Comparison of ENCODE assay signal across 10 mouse cellular contexts in the genomic region with DNA sequence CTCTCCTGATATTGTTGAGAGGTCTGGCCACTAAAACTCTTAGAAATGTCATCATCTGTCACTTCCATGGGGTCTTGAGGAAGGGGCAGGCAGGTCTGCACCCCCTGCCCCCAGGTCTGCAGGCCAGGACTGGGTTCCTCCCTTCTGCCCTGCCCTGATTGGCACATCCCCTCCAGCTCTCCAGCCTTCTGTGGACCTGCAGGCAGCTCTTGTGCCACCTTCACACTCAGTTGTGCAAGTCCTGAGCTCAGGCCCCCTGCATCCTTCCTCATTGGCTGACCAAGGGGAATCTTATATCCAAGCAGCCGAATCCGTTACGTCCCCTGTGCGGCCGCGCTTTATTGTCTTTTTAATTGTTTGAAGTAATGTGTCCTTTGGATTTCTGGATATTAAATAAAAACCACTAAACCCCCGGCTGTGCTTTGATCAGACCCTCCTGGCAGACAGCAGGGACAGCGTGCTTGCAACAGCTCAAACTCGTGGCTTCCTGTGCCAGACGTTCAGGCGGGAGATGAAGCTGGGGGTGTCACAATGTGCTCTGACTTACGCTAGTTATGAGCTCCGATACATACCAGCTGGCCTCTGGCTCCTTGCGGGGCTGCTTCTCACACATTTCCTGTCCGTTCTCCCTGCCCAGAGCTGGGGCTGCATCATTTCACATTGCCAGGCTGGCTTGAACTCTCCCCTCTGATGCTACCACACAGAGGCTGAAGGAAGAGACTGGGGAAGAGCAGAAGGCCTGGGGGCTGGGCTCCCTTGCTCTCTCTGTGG. TPM values are rescaled to one million over a fixed set of nuclear protein-coding genes. Genes with fewer than 3 reads are reported as not detected.
DNase-seq lines count a peak whose midpoint lies in the region; ATAC-seq and TF ChIP-seq lines count a peak whose summit lies in the region.
"Had no signal": no experiment of that assay in that cellular context is flagged by ENCODE, and none has a peak within 500 bp of the region (broad histone marks: within the 10 kb centered on the region; RNA-seq: fewer than 3 reads in every experiment).

No protein-coding gene starts in this region.

- no peaks in the 10 kb centered on the region for H3K27me3 ChIP-seq in forebrain, embryonic 11.5 days (ENCODE audit: control insufficient read depth, insufficient read depth, low read length)
- 0 out of 2 replicates have a peak, but pooled peaks cover 3% of the 10 kb centered on the region for H3K27me3 ChIP-seq in forebrain, embryonic 13.5 days
- no peaks in the 10 kb centered on the region for H3K27me3 ChIP-seq in spleen, adult 2 months (ENCODE audit: control insufficient read depth, insufficient read depth, low read length)
- H3K27me3 ChIP-seq: CH12.LX had no signal

- no peaks in the 10 kb centered on the region for H3K36me3 ChIP-seq in forebrain, embryonic 11.5 days (ENCODE audit: control insufficient read depth, insufficient read depth, low read length)
- no peaks in the 10 kb centered on the region for H3K36me3 ChIP-seq in forebrain, embryonic 13.5 days (ENCODE audit: poor library complexity, severe bottlenecking)
- no peaks in the 10 kb centered on the region for H3K36me3 ChIP-seq in spleen, adult 2 months (ENCODE audit: control insufficient read depth, insufficient read depth, low read length)

- peaks cover 16% of the 10 kb centered on the region for H3K4me1 ChIP-seq in forebrain, embryonic 11.5 days (replicated peaks; ENCODE audit: control insufficient read depth, insufficient read depth, low read length)
- peaks cover 47% of the 10 kb centered on the region for H3K4me1 ChIP-seq in forebrain, embryonic 13.5 days
- peaks cover 30% of the 10 kb centered on the region; the same call in 1 of the 2 replicates for H3K4me1 ChIP-seq in spleen, adult 2 months (ENCODE audit: control insufficient read depth, insufficient read depth, insufficient read length)

- no peak for TF ChIP-seq CTCF in spleen, adult 2 months (IDR thresholded peaks at IDR 0.05; ENCODE audit: extremely low read depth, insufficient read depth, insufficient read length, insufficient replicate concordance)

- H3K9me3 ChIP-seq in forebrain, embryonic 11.5 days (ENCODE audit: control insufficient read depth, low read length): no peaks in the 10 kb centered on the region
- H3K9me3 ChIP-seq in forebrain, embryonic 13.5 days (replicated peaks): no peaks in the 10 kb centered on the region

- no peak overlapping the region; the same call in 1 of the 2 replicates for H3K9ac ChIP-seq in forebrain, embryonic 11.5 days (ENCODE audit: low read length)
- no peak overlapping the region for H3K9ac ChIP-seq in forebrain, embryonic 13.5 days

- H3K4me3 ChIP-seq in forebrain, embryonic 11.5 days (ENCODE audit: low read depth, low read length): no peak overlapping the region
- H3K4me3 ChIP-seq in forebrain, embryonic 13.5 days: no peak overlapping the region
- no peak overlapping the region for H3K4me3 ChIP-seq in spleen, adult 2 months (ENCODE audit: extremely low read depth, insufficient read depth, insufficient read length)

- no peak overlapping the region for H3K27ac ChIP-seq in forebrain, embryonic 11.5 days (ENCODE audit: low read depth, low read length)
- H3K27ac ChIP-seq in forebrain, embryonic 13.5 days: no peak overlapping the region; the same call in none of the 2 replicates
- peak overlapping the region; percentile 9; the same call in 1 of the 2 replicates for H3K27ac ChIP-seq in spleen, adult 2 months (ENCODE audit: insufficient read depth, low read length)

- peak; percentile 61 for DNase-seq in forebrain, embryonic 11.5 days (ENCODE audit: low spot score)
- no peak for DNase-seq in spleen, adult 2 months (ENCODE audit: low read depth in 1 of 2, low spot score in 2 of 2)
- no peak for DNase-seq in spleen, adult 12 weeks (ENCODE audit: low spot score)
- peak; percentile 50 for DNase-seq in lung, postnatal 36 days
- DNase-seq in thymus, postnatal 36 days: peak; percentile 67 to 76
- DNase-seq in left cerebral cortex, adult 11 months (ENCODE audit: low spot score): no peak
- DNase-seq in Muller cell, postnatal 12 days (ENCODE audit: inconsistent ontology term): no peak
- DNase-seq: cerebellum, adult 9-11 months had no signal

- no peak for TF ChIP-seq POLR2A in spleen, adult 2 months (IDR thresholded peaks at IDR 0.05; ENCODE audit: low read depth, low read length)

- no peak overlapping the region for H3K4me2 ChIP-seq in forebrain, embryonic 11.5 days (ENCODE audit: low read depth, low read length, severe bottlenecking)
- no peak overlapping the region for H3K4me2 ChIP-seq in forebrain, embryonic 13.5 days

- no peak for ATAC-seq in forebrain, embryonic 11.5 days (replicated peaks; ENCODE audit: low FRiP score)
- ATAC-seq in forebrain, embryonic 13.5 days: no peak

- 66% methylated on average over 15 of the region's 15 CpGs for WGBS in forebrain, embryonic 11.5 days
- 55% methylated on average over 15 of the region's 15 CpGs for WGBS in forebrain, embryonic 13.5 days
- 46% methylated on average over 15 of the region's 15 CpGs for WGBS in spleen, adult 2 months

RNA-seq across cellular contexts. Expression of a gene that starts 8.4 kb away (rescaled TPM):
- polyA plus RNA-seq in forebrain, embryonic 11.5 days (2014; fragmentation: Nextera tagmentation; extraction: Ambion mirVana): 0.35 and 0.56 TPM in 2 replicates
- 0.64 and 0.66 TPM in 2 replicates for polyA plus RNA-seq in forebrain, embryonic 13.5 days (2015; fragmentation: Nextera tagmentation; extraction: Ambion mirVana)
- polyA plus RNA-seq in spleen, adult 2 months (2012; rRNA removed): 75.0 and 77.1 TPM in 2 replicates

Comparison
In these comparisons a context has a peak if more than half of its experiments do, and no peak if none do; other contexts are left out.
1. DNase-seq: peak in forebrain, embryonic 11.5 days (single experiment), lung, postnatal 36 days (single experiment) and thymus, postnatal 36 days (2 of 2); none in spleen, adult 2 months (0 of 2), spleen, adult 12 weeks (single experiment), left cerebral cortex, adult 11 months (single experiment) and Muller cell, postnatal 12 days (single experiment).
2. RNA of a gene that starts 8.4 kb away (polyA plus RNA-seq): 75.0 to 77.1 TPM in spleen, adult 2 months; 0.64 to 0.66 TPM in forebrain, embryonic 13.5 days and 0.35 to 0.56 TPM in forebrain, embryonic 11.5 days; every median in the first group is over 10 times any median in the second.